Mouse (Mus musculus) CH12.LX (cell line): ENCODE data around the gene Aco1. TPM values are rescaled to one million over a fixed set of nuclear protein-coding genes. Genes with fewer than 3 reads are reported as not detected.

Source experiments
- DNase-seq: peaks from one replicate; pipeline ENCODE4 v3.0.0-alpha.2; 2013; ENCODE audit errors: extremely low read depth
- H3K27ac ChIP-seq: 2 replicates; pipeline ENCODE4 v1.5.1; 2012; ENCODE audit warnings: low read depth, mild to moderate bottlenecking, control low read depth, moderate library complexity; ENCODE audit not compliant: insufficient read depth
- H3K27me3 ChIP-seq: replicated peaks from 2 replicates; pipeline ENCODE3; 2012; ENCODE audit warnings: inconsistent platforms
- H3K36me3 ChIP-seq, 2 experiments: replicated peaks in 1 of 2; 2 replicates each; pipeline versions ENCODE3 to v1.6.1; 2012; ENCODE audit warnings: inconsistent platforms in 1 of 2, low read length in 1 of 2, mild to moderate bottlenecking in 1 of 2, mixed read lengths in 1 of 2, moderate library complexity in 1 of 2; ENCODE audit not compliant: control insufficient read depth in 1 of 2, insufficient read depth in 1 of 2
- H3K4me1 ChIP-seq, 2 experiments: 2 replicates each; pipeline ENCODE4 v1.6.1; 2012; ENCODE audit warnings: inconsistent platforms in 1 of 2, moderate library complexity in 1 of 2; ENCODE audit not compliant: insufficient read depth in 2 of 2, control insufficient read depth in 1 of 2
- H3K4me2 ChIP-seq: 2 replicates; pipeline ENCODE4 v1.6.1; 2012; ENCODE audit warnings: low read depth, mild to moderate bottlenecking, control low read depth; ENCODE audit not compliant: poor library complexity, insufficient read depth, severe bottlenecking
- H3K4me3 ChIP-seq, 3 experiments: fragments of 150-350 bp in 1 of 3; sonication (generic) in 1 of 3; replicated peaks in 1 of 3; 2 replicates each; pipeline versions ENCODE3 to v1.5.1; 2011 to 2012; ENCODE audit warnings: low read depth in 2 of 3, low read length in 2 of 3, mild to moderate bottlenecking in 2 of 3, moderate library complexity in 2 of 3, control low read depth in 1 of 3, improper control_type of control experiment in 1 of 3, inconsistent platforms in 1 of 3, mixed read lengths in 1 of 3; ENCODE audit not compliant: poor library complexity in 1 of 3
- H3K79me2 ChIP-seq: replicated peaks from 2 replicates; pipeline ENCODE4 v1.6.1; 2012; ENCODE audit warnings: mild to moderate bottlenecking, moderate library complexity; ENCODE audit not compliant: control insufficient read depth, poor library complexity, insufficient read depth, severe bottlenecking; ENCODE audit errors: extremely low read depth
- H3K9ac ChIP-seq: 2 replicates; pipeline ENCODE4 v1.6.1; 2012; ENCODE audit warnings: low read depth, mild to moderate bottlenecking, control low read depth, moderate library complexity; ENCODE audit not compliant: insufficient read depth
- H3K9me3 ChIP-seq: replicated peaks from 2 replicates; pipeline ENCODE3; 2012; ENCODE audit warnings: low read length, inconsistent platforms, mixed read lengths
- CHD1 ChIP-seq: IDR thresholded peaks from 2 replicates; pipeline ENCODE4 v1.6.1; 2012; ENCODE audit warnings: low read depth, low read length, improper control_type of control experiment, inconsistent platforms
- CHD2 ChIP-seq: IDR thresholded peaks from 2 replicates; pipeline ENCODE4 v1.6.1; 2011; ENCODE audit warnings: low read length, improper control_type of control experiment
- ETS1 ChIP-seq: conservative IDR thresholded peaks from 2 replicates; pipeline ENCODE4 v1.6.1; 2012; ENCODE audit warnings: low read depth, mild to moderate bottlenecking, inconsistent platforms, low read length, improper control_type of control experiment, moderate library complexity
- MAX ChIP-seq: IDR thresholded peaks from 2 replicates; pipeline ENCODE4 v1.6.1; 2011; ENCODE audit warnings: low read length, improper control_type of control experiment
- MAZ ChIP-seq: IDR thresholded peaks from 2 replicates; pipeline ENCODE4 v1.6.1; 2012; ENCODE audit warnings: low read depth, mild to moderate bottlenecking, inconsistent platforms, low read length, improper control_type of control experiment, moderate library complexity
- MEF2A ChIP-seq: IDR thresholded peaks from 2 replicates; pipeline ENCODE4 v1.6.1; 2014; ENCODE audit warnings: low read depth, mild to moderate bottlenecking, inconsistent platforms, low read length, improper control_type of control experiment, borderline replicate concordance
- MXI1 ChIP-seq: IDR thresholded peaks from 2 replicates; pipeline ENCODE4 v1.6.1; 2011; ENCODE audit warnings: mild to moderate bottlenecking, low read depth, low read length, improper control_type of control experiment
- MYC ChIP-seq: IDR thresholded peaks from 2 replicates; pipeline ENCODE4 v1.6.1; 2011; ENCODE audit warnings: low read depth, mild to moderate bottlenecking, improper control_type of control experiment, low read length
- NELFE ChIP-seq: IDR thresholded peaks from 2 replicates; pipeline ENCODE4 v1.6.1; 2011; ENCODE audit warnings: low read depth, low read length, improper control_type of control experiment
- POLR2A ChIP-seq: IDR thresholded peaks from 2 replicates; pipeline ENCODE4 v1.6.1; 2011; ENCODE audit warnings: low read depth, mild to moderate bottlenecking, improper control_type of control experiment, low read length
- POLR2AphosphoS2 ChIP-seq: IDR thresholded peaks from 2 replicates; pipeline ENCODE4 v1.6.1; 2011; ENCODE audit warnings: low read depth, low read length, improper control_type of control experiment
- RAD21 ChIP-seq: IDR thresholded peaks from 2 replicates; pipeline ENCODE4 v1.6.1; 2011; ENCODE audit warnings: low read depth, mild to moderate bottlenecking, low read length, improper control_type of control experiment, moderate library complexity
- SIN3A ChIP-seq: IDR thresholded peaks from 2 replicates; pipeline ENCODE4 v1.6.1; 2012; ENCODE audit warnings: low read length, improper control_type of control experiment, inconsistent platforms
- SMC3 ChIP-seq: IDR thresholded peaks from 2 replicates; pipeline ENCODE4 v1.6.1; 2011; ENCODE audit warnings: low read depth, low read length, improper control_type of control experiment
- TBP ChIP-seq: conservative IDR thresholded peaks from 2 replicates; pipeline ENCODE4 v1.6.1; 2011; ENCODE audit warnings: low read depth, low read length, improper control_type of control experiment
- TCF12 ChIP-seq: IDR thresholded peaks from 2 replicates; pipeline ENCODE4 v1.6.1; 2014; ENCODE audit warnings: low read depth, mild to moderate bottlenecking, inconsistent platforms, low read length, improper control_type of control experiment
- USF2 ChIP-seq: conservative IDR thresholded peaks from 2 replicates; pipeline ENCODE4 v1.6.1; 2011; ENCODE audit warnings: low read depth, low read length, improper control_type of control experiment
- ZC3H11A ChIP-seq: IDR thresholded peaks from 2 replicates; pipeline ENCODE4 v1.6.1; 2012; ENCODE audit warnings: low read depth, mild to moderate bottlenecking, inconsistent platforms, low read length, improper control_type of control experiment
- ZMIZ1 ChIP-seq: IDR thresholded peaks from 2 replicates; pipeline ENCODE4 v1.6.1; 2012; ENCODE audit warnings: low read depth, mild to moderate bottlenecking, inconsistent platforms, low read length, improper control_type of control experiment
- ZNF384 ChIP-seq: IDR thresholded peaks from 2 replicates; pipeline ENCODE4 v1.6.1; 2012; ENCODE audit warnings: low read depth, low read length, improper control_type of control experiment, inconsistent platforms
- dilution Hi-C: fragments of 300-500 bp; cut with MboI; formaldehyde crosslinking; loops from 2 replicates; pipeline ENCODE4 v1.14.3; 2020; ENCODE audit warnings: low sequenced_read_pairs; ENCODE audit not compliant: extremely low pct_unique_long_range_greater_than_20kb, extremely low pct_ligation_motif_present
- in situ Hi-C: fragments of 300-500 bp; cut with MboI; formaldehyde crosslinking; loops from 3 replicates; pipeline ENCODE4 v1.14.3; 2019; ENCODE audit warnings: low sequenced_read_pairs, low pct_ligation_motif_present, low pct_unique_long_range_greater_than_20kb, mixed read lengths
- polyA plus RNA-seq: library from polyadenylated mRNA; unstranded; fragments of >175 nt; gene quantifications from 2 replicates; pipeline ENCODE4 v1.2.1, GENCODE M21; 2012; ENCODE audit warnings: low read depth; ENCODE audit not compliant: insufficient read length
- total RNA-seq, 2 experiments: library from RNA; depleted of rRNA; stranded (reverse); fragments of 300-350 nt in 1 of 2; fragments of >200 nt in 1 of 2; gene quantifications; 2 replicates each; pipeline ENCODE4 v1.2.3; 2012 to 2014

The Aco1 gene
- total and polyA plus RNA-seq, 3 experiments, result 23.2 to 27.1 (median 24.8) TPM

DNA sequence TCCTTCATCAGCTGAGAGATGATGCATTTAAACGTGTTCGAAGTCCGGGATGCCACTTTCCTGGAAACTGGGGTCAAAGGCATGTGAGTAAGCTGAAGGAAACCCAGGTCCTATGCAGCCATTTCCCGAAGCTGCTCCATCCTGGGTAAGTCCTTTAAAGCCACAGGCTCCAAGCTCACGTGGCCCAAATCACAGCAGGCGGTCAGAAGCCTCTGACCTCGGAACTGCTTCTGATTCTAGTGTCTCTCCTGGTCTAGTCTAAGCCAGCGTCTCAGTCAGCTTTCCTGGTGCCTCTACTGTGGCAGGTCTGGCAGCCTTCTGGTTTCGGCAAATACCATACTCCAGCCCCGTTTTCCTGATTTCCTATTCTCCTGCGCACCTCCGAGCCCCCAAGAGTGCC, 77.6 kb downstream of the Aco1 start:
- no peaks in the 10 kb centered on the region for H3K9me3 ChIP-seq
- no peak for DNase-seq
- in situ Hi-C loops, result no loop called here
- no peaks in the 10 kb centered on the region for H3K27me3 ChIP-seq
- dilution Hi-C loops, result no loop called here
- H3K27ac ChIP-seq, result no peak overlapping the region
- H3K4me3 ChIP-seq, result no peak overlapping the region
- H3K36me3 ChIP-seq, result peaks cover 15 to 51% of the 10 kb centered on the region in 2 experiments
- peaks cover 0 to 7% of the 10 kb centered on the region in 2 experiments; a peak in 2 of 4 replicates for H3K4me1 ChIP-seq
- H3K79me2 ChIP-seq, result no peaks in the 10 kb centered on the region
- TF ChIP-seq CHD1 (no peak), NELFE (no peak), POLR2A (no peak), CHD2 (no peak), TCF12 (no peak), ZC3H11A (no peak), MAX (no peak), ZNF384 (no peak), MXI1 (no peak), RAD21 (no peak), USF2 (no peak)
- H3K9ac ChIP-seq, result no peak overlapping the region
- H3K4me2 ChIP-seq, result no peak overlapping the region

GRCm38 (mm10) chr4:40221004-40221760, 78.3 kb downstream of the Aco1 start:
- no peaks in the 10 kb centered on the region for H3K79me2 ChIP-seq
- dilution Hi-C loops, result no loop called here
- no peak for DNase-seq

More at GRCm38 (mm10) chr4:40221004-40221760, 78.3 kb downstream of the Aco1 start:
- Histone ChIP-seq H3K4me3 (no peak overlapping the region), H3K9me3 (no peaks in the 10 kb centered on the region), H3K27ac (no peak overlapping the region), H3K9ac (no peak overlapping the region), H3K27me3 (no peaks in the 10 kb centered on the region), H3K36me3 (peaks cover 13 to 51% of the 10 kb centered on the region in 2 experiments), H3K4me1 (peaks cover 0 to 7% of the 10 kb centered on the region in 2 experiments; a peak in 2 of 4 replicates), H3K4me2 (no peak overlapping the region)
- in situ Hi-C loops, result no loop called here
- no peak for TF ChIP-seq ZC3H11A
- TF ChIP-seq ZMIZ1, result no peak
- TF ChIP-seq SIN3A, result no peak
- no peak for TF ChIP-seq TBP
- no peak for TF ChIP-seq MEF2A
- no peak for TF ChIP-seq SMC3
- TF ChIP-seq POLR2AphosphoS2, result no peak
- no peak for TF ChIP-seq MAX
- no peak for TF ChIP-seq ETS1
- TF ChIP-seq MYC, result no peak
- no peak for TF ChIP-seq ZNF384
- no peak for TF ChIP-seq MAZ
